In genomic region chr8:78013101-78013500, GRCm38 (mm10) we compare ENCODE assay signal across 25 mouse cellular contexts.
DNase-seq lines count a peak whose midpoint lies in the region; ATAC-seq and TF ChIP-seq lines count a peak whose summit lies in the region.
"Had no signal": no experiment of that assay in that cellular context is flagged by ENCODE, and none has a peak within 500 bp of the region (broad histone marks: within the 10 kb centered on the region; RNA-seq: fewer than 3 reads in every experiment).

No protein-coding gene starts in this region.

- H3K36me3 ChIP-seq in midbrain, embryonic 11.5 days (ENCODE audit: control insufficient read depth, insufficient read depth, low read length) = no peaks in the 10 kb centered on the region
- no peaks in the 10 kb centered on the region for H3K36me3 ChIP-seq in midbrain, postnatal 0 days (ENCODE audit: insufficient read depth, low read length)
- no peaks in the 10 kb centered on the region for H3K36me3 ChIP-seq in ES-E14 (ENCODE audit: control insufficient read depth, insufficient read depth, low read length, poor library complexity, severe bottlenecking)
- H3K36me3 ChIP-seq: embryonic facial prominence, embryonic 13.5 days; embryonic facial prominence, embryonic 15.5 days; forebrain, embryonic 10.5 days; forebrain, embryonic 12.5 days; G1E had no signal

- no peak overlapping the region for H3K27ac ChIP-seq in midbrain, embryonic 11.5 days (ENCODE audit: low read depth, low read length)
- no peak overlapping the region for H3K27ac ChIP-seq in midbrain, postnatal 0 days (ENCODE audit: low read depth, low read length)
- peak overlapping the region; percentile 83; the same call in 1 of the 2 replicates for H3K27ac ChIP-seq in ES-E14 (ENCODE audit: insufficient read depth, low read depth, low read length, poor library complexity, severe bottlenecking)
- H3K27ac ChIP-seq: embryonic facial prominence, embryonic 13.5 days; embryonic facial prominence, embryonic 15.5 days; forebrain, embryonic 10.5 days; forebrain, embryonic 12.5 days had no signal

- in situ Hi-C loops in ES-E14 (cut with MboI; ENCODE audit: low sequenced_read_pairs in 2 of 2, unreplicated experiment in 2 of 2) = no loop called here

- ATAC-seq in midbrain, embryonic 11.5 days (ENCODE audit: low FRiP score) = no peak
- no peak for ATAC-seq in midbrain, postnatal 0 days (ENCODE audit: low FRiP score)
- ATAC-seq: activated CD4-positive, CD25-positive, alpha-beta regulatory T cell, adult 4 months; forebrain, embryonic 14.5 days; forebrain, embryonic 16.5 days; Patski had no signal

- no peaks in the 10 kb centered on the region for H3K4me1 ChIP-seq in midbrain, embryonic 11.5 days (ENCODE audit: control insufficient read depth, insufficient read depth, low read length)
- no peaks in the 10 kb centered on the region for H3K4me1 ChIP-seq in midbrain, postnatal 0 days (ENCODE audit: insufficient read depth, low read length)
- 0 out of 4 replicates have a peak, but pooled peaks cover 0 to 2% of the 10 kb centered on the region in 2 experiments for H3K4me1 ChIP-seq in ES-E14 (ENCODE audit: control insufficient read depth in 2 of 2, insufficient read depth in 2 of 2, low read length in 2 of 2, poor library complexity in 1 of 2)
- H3K4me1 ChIP-seq: embryonic facial prominence, embryonic 13.5 days; embryonic facial prominence, embryonic 15.5 days; forebrain, embryonic 10.5 days; forebrain, embryonic 12.5 days had no signal

- no peak overlapping the region for H3K4me3 ChIP-seq in midbrain, embryonic 11.5 days (ENCODE audit: low read depth, low read length)
- no peak overlapping the region for H3K4me3 ChIP-seq in midbrain, postnatal 0 days (ENCODE audit: low read depth, low read length)
- no peak overlapping the region for H3K4me3 ChIP-seq in ES-E14 (ENCODE audit: insufficient read depth in 1 of 2, low read depth in 1 of 2, low read length in 2 of 2, poor library complexity in 1 of 2, severe bottlenecking in 1 of 2)
- H3K4me3 ChIP-seq: embryonic facial prominence, embryonic 13.5 days; embryonic facial prominence, embryonic 15.5 days; erythroblast, embryonic 14.5 days; forebrain, embryonic 10.5 days; forebrain, embryonic 12.5 days had no signal

- peak; percentile 47 for DNase-seq in midbrain, embryonic 11.5 days (ENCODE audit: low spot score, missing footprints)
- DNase-seq in midbrain, postnatal 0 days (ENCODE audit: low spot score) = no peak
- peak; percentile 24 for DNase-seq in ES-E14 (ENCODE audit: low read depth, low spot score)
- peak; percentile 78 for DNase-seq in ZHBTc4 (ENCODE audit: low read depth, low spot score)
- no peak for DNase-seq in gastrocnemius, adult 18-20 months (ENCODE audit: low spot score)
- DNase-seq in layer of hippocampus, adult 9-11 months = no peak
- DNase-seq: adrenal gland, adult 8-10 months; adrenal gland, postnatal 14 days; adrenal gland, postnatal 36 days; cerebellum, adult 11-12 months; cerebellum, adult 8-10 months; cerebellum, adult 9-11 months; cerebellum, postnatal 14 days; cerebellum, postnatal 36 days; embryo, embryonic 11 days had no signal

- H3K9me3 ChIP-seq in midbrain, embryonic 11.5 days (ENCODE audit: control insufficient read depth, low read length) = no peaks in the 10 kb centered on the region
- no peaks in the 10 kb centered on the region for H3K9me3 ChIP-seq in midbrain, postnatal 0 days (ENCODE audit: low read length)
- H3K9me3 ChIP-seq in ES-E14 (ENCODE audit: control insufficient read depth, insufficient read depth, low read depth, low read length) = no peaks in the 10 kb centered on the region; the same call in 1 of the 2 replicates
- H3K9me3 ChIP-seq: embryonic facial prominence, embryonic 13.5 days; embryonic facial prominence, embryonic 15.5 days; forebrain, embryonic 12.5 days; G1E had no signal

- no peak overlapping the region for H3K9ac ChIP-seq in midbrain, embryonic 11.5 days (ENCODE audit: low read length)
- H3K9ac ChIP-seq in midbrain, postnatal 0 days (replicated peaks; ENCODE audit: low read length, poor library complexity, severe bottlenecking) = no peak overlapping the region
- H3K9ac ChIP-seq in ES-E14 (ENCODE audit: insufficient read depth, low read depth, low read length, poor library complexity, severe bottlenecking) = no peak overlapping the region
- H3K9ac ChIP-seq: embryonic facial prominence, embryonic 13.5 days; embryonic facial prominence, embryonic 15.5 days; forebrain, embryonic 12.5 days had no signal

- TF ChIP-seq CTCF in midbrain, postnatal 0 days (IDR thresholded peaks at IDR 0.05) = no peak

- no peak overlapping the region for H3K4me2 ChIP-seq in midbrain, embryonic 11.5 days
- no peak overlapping the region for H3K4me2 ChIP-seq in midbrain, postnatal 0 days (ENCODE audit: low read depth, low read length, poor library complexity, severe bottlenecking)
- H3K4me2 ChIP-seq: embryonic facial prominence, embryonic 13.5 days; embryonic facial prominence, embryonic 15.5 days; forebrain, embryonic 12.5 days had no signal

- no peaks in the 10 kb centered on the region for H3K27me3 ChIP-seq in midbrain, embryonic 11.5 days (ENCODE audit: control insufficient read depth, insufficient read depth, low read length)
- no peaks in the 10 kb centered on the region for H3K27me3 ChIP-seq in midbrain, postnatal 0 days (ENCODE audit: insufficient read depth, low read length)
- H3K27me3 ChIP-seq: embryonic facial prominence, embryonic 13.5 days; embryonic facial prominence, embryonic 15.5 days; forebrain, embryonic 12.5 days had no signal

TF ChIP-seq in ES-E14, 5 proteins besides CTCF, POLR2A, EP300 and RAD21:
- no peak for TF ChIP-seq CHD2 (IDR thresholded peaks at IDR 0.05; ENCODE audit: low read depth, low read length)
- no peak for TF ChIP-seq ZC3H11A (IDR thresholded peaks at IDR 0.05; ENCODE audit: borderline replicate concordance, low read depth, low read length)
- TF ChIP-seq MAFK (IDR thresholded peaks at IDR 0.05; ENCODE audit: insufficient read depth, low read depth, low read length) = no peak
- no peak for TF ChIP-seq ZNF384 (IDR thresholded peaks at IDR 0.05; ENCODE audit: low read depth, low read length)
- TF ChIP-seq HCFC1 (IDR thresholded peaks at IDR 0.05; ENCODE audit: borderline replicate concordance, insufficient read depth, low read length) = no peak
TF ChIP-seq in ES-E14: peak in this region for 0.

Comparison
In these comparisons a context has a peak if more than half of its experiments do, and no peak if none do; other contexts are left out.
1. DNase-seq: peak in midbrain, embryonic 11.5 days (single experiment), ES-E14 (single experiment) and ZHBTc4 (single experiment); none in midbrain, postnatal 0 days (single experiment), gastrocnemius, adult 18-20 months (single experiment) and layer of hippocampus, adult 9-11 months (single experiment).